Mouse (Mus musculus): ENCODE measurements around the gene Cdh23.

- TF ChIP-seq CHD2 (IDR thresholded peaks at IDR 0.05; ENCODE audit: low read depth, low read length) (no peak), ZC3H11A (IDR thresholded peaks at IDR 0.05; ENCODE audit: borderline replicate concordance, low read depth, low read length) (no peak)
These were observed 228.5 kb downstream of the Cdh23 start for GRCm38 (mm10) chr10:60467752-60468151.
